Mouse (Mus musculus) testis, adult 2 months (tissue): Measurements from ENCODE around the gene Mcf2l.

Source experiments
- CTCF ChIP-seq: fragments of 200-500 bp; IDR thresholded peaks from 2 replicates; pipeline ENCODE4 v1.5.1; 2012; ENCODE audit warnings: low read depth, mild to moderate bottlenecking, inconsistent platforms, low read length, moderate library complexity; ENCODE audit not compliant: control insufficient read depth, insufficient read depth, insufficient replicate concordance
- POLR2A ChIP-seq: fragments of 200-500 bp; IDR thresholded peaks from 2 replicates; pipeline ENCODE4 v1.6.1; 2012; ENCODE audit warnings: low read depth, mild to moderate bottlenecking, inconsistent platforms, low read length, moderate library complexity; ENCODE audit not compliant: control insufficient read depth

- TF ChIP-seq CTCF (no peak), POLR2A (no peak)
Observed at GRCm38 (mm10) chr8:12856038-12856437, 17.6 kb upstream of the Mcf2l start.
